Mouse (Mus musculus): Measurements from ENCODE around the gene Med15. TPM values are rescaled to one million over a fixed set of nuclear protein-coding genes. Genes with fewer than 3 reads are reported as not detected.

The Med15 gene
- polyA plus RNA-seq, 1 experiment from 2014 or later: 48.0 TPM

- Histone ChIP-seq H3K9ac (replicated peaks) (no peak overlapping the region), H3K4me3 (no peak overlapping the region), H3K4me1 (0 out of 2 replicates have a peak, but pooled peaks cover 3% of the 10 kb centered on the region), H3K9me3 (no peaks in the 10 kb centered on the region), H3K27ac (replicated peaks) (no peak overlapping the region), H3K4me2 (replicated peaks) (no peak overlapping the region), H3K36me3 (no peaks in the 10 kb centered on the region), H3K27me3 (peaks cover 4% of the 10 kb centered on the region; the same call in 1 of the 2 replicates)
- no peak for ATAC-seq (ENCODE audit: low FRiP score, low read depth)
These were observed 2.7 kb downstream of the Med15 start for GRCm38 (mm10) chr16:17729974-17730373.

- WGBS: 18% methylated on average over 5 of the region's 5 CpGs
These were observed 5.4 kb downstream of the Med15 start for GRCm38 (mm10) chr16:17727179-17727861.

GRCm38 (mm10) chr16:17724448-17724847 is 8.2 kb downstream of the Med15 start:
- Histone ChIP-seq H3K4me1 (peaks cover 19% of the 10 kb centered on the region), H3K27me3 (no peaks in the 10 kb centered on the region), H3K4me3 (no peak overlapping the region), H3K36me3 (no peaks in the 10 kb centered on the region), H3K9ac (replicated peaks) (no peak overlapping the region), H3K9me3 (no peaks in the 10 kb centered on the region), H3K4me2 (replicated peaks) (no peak overlapping the region), H3K27ac (replicated peaks) (no peak overlapping the region)
- no peak for ATAC-seq (ENCODE audit: low FRiP score, low read depth)
- 88% methylated on average over 3 of the region's 3 CpGs for WGBS

More at GRCm38 (mm10) chr16:17727179-17727861, 5.4 kb downstream of the Med15 start:
- Histone ChIP-seq H3K4me2 (replicated peaks) (0 out of 2 replicates have a peak overlapping the region, but pooled peaks have one; percentile 7), H3K4me1 (0 out of 2 replicates have a peak, but pooled peaks cover 3% of the 10 kb centered on the region), H3K36me3 (no peaks in the 10 kb centered on the region), H3K9ac (replicated peaks) (no peak overlapping the region), H3K4me3 (no peak overlapping the region), H3K27ac (replicated peaks) (no peak overlapping the region), H3K9me3 (no peaks in the 10 kb centered on the region), H3K27me3 (no peaks in the 10 kb centered on the region)
- no peak for ATAC-seq (ENCODE audit: low FRiP score, low read depth)

- Histone ChIP-seq H3K27me3 (no peaks in the 10 kb centered on the region), H3K4me2 (replicated peaks) (peak overlapping the region; percentile 95; the same call in 1 of the 2 replicates), H3K9ac (replicated peaks) (no peak overlapping the region), H3K4me3 (no peak overlapping the region), H3K9me3 (no peaks in the 10 kb centered on the region), H3K27ac (replicated peaks) (no peak overlapping the region), H3K36me3 (no peaks in the 10 kb centered on the region), H3K4me1 (peaks cover 19% of the 10 kb centered on the region)
- WGBS: 90% methylated on average over 1 of the region's 1 CpGs
- no peak for ATAC-seq (ENCODE audit: low FRiP score, low read depth)
These were observed 9.4 kb downstream of the Med15 start for GRCm38 (mm10) chr16:17723325-17723626.

GRCm38 (mm10) chr16:17722461-17723324 is 10.0 kb downstream of the Med15 start:
- Histone ChIP-seq H3K4me1 (peaks cover 17% of the 10 kb centered on the region), H3K36me3 (no peaks in the 10 kb centered on the region), H3K9ac (replicated peaks) (peak overlapping the region; percentile 87), H3K9me3 (no peaks in the 10 kb centered on the region), H3K27ac (replicated peaks) (peak overlapping the region; percentile 82), H3K4me2 (replicated peaks) (peak overlapping the region; percentile 95), H3K4me3 (peak overlapping the region; percentile 87), H3K27me3 (no peaks in the 10 kb centered on the region)
- peak; percentile 91 for ATAC-seq (ENCODE audit: low FRiP score, low read depth)
- WGBS: 2% methylated on average over 44 of the region's 44 CpGs

- ATAC-seq (ENCODE audit: low FRiP score, low read depth): 0 out of 2 replicates have a peak, but pooled peaks have one; percentile 3
- Histone ChIP-seq H3K27ac (replicated peaks) (peak overlapping the region; percentile 82), H3K4me2 (replicated peaks) (peak overlapping the region; percentile 95), H3K4me1 (peaks cover 16% of the 10 kb centered on the region), H3K36me3 (no peaks in the 10 kb centered on the region), H3K9ac (replicated peaks) (peak overlapping the region; percentile 87), H3K9me3 (no peaks in the 10 kb centered on the region), H3K27me3 (no peaks in the 10 kb centered on the region), H3K4me3 (peak overlapping the region; percentile 87)
- 8% methylated on average over 10 of the region's 10 CpGs for WGBS
These were observed 10.8 kb downstream of the Med15 start for GRCm38 (mm10) chr16:17721822-17722460.

GRCm38 (mm10) chr16:17721114-17721808 is 11.4 kb downstream of the Med15 start:
- H3K4me3 ChIP-seq: peak overlapping the region; percentile 87

GRCm38 (mm10) chr16:17717791-17718190 is 14.9 kb downstream of the Med15 start:
- H3K27ac ChIP-seq (replicated peaks): no peak overlapping the region
- ATAC-seq (ENCODE audit: low FRiP score, low read depth): no peak
- H3K4me3 ChIP-seq: no peak overlapping the region
- no peaks in the 10 kb centered on the region for H3K27me3 ChIP-seq
- 86% methylated on average over 1 of the region's 1 CpGs for WGBS
- no peaks in the 10 kb centered on the region for H3K36me3 ChIP-seq
- no peaks in the 10 kb centered on the region for H3K9me3 ChIP-seq
- no peak overlapping the region for H3K4me2 ChIP-seq (replicated peaks)
- no peak overlapping the region for H3K9ac ChIP-seq (replicated peaks)
- peaks cover 16% of the 10 kb centered on the region for H3K4me1 ChIP-seq

More at GRCm38 (mm10) chr16:17721114-17721808, 11.4 kb downstream of the Med15 start:
- peak overlapping the region; percentile 87 for H3K9ac ChIP-seq (replicated peaks)
- no peaks in the 10 kb centered on the region for H3K36me3 ChIP-seq
- no peak for ATAC-seq (ENCODE audit: low FRiP score, low read depth)
- no peak overlapping the region for H3K27ac ChIP-seq (replicated peaks)
- WGBS: 71% methylated on average over 9 of the region's 9 CpGs
- no peaks in the 10 kb centered on the region for H3K9me3 ChIP-seq
- H3K4me1 ChIP-seq: peaks cover 16% of the 10 kb centered on the region
- H3K27me3 ChIP-seq: no peaks in the 10 kb centered on the region
- peak overlapping the region; percentile 95 for H3K4me2 ChIP-seq (replicated peaks)

GRCm38 (mm10) chr16:17707541-17707940 is 25.1 kb downstream of the Med15 start:
- 89% methylated on average over 1 of the region's 1 CpGs for WGBS
- Histone ChIP-seq H3K4me2 (replicated peaks) (no peak overlapping the region), H3K27ac (replicated peaks) (no peak overlapping the region), H3K27me3 (no peaks in the 10 kb centered on the region), H3K36me3 (peaks cover 12% of the 10 kb centered on the region), H3K4me1 (no peaks in the 10 kb centered on the region), H3K9me3 (no peaks in the 10 kb centered on the region), H3K9ac (replicated peaks) (no peak overlapping the region), H3K4me3 (no peak overlapping the region)
- ATAC-seq (ENCODE audit: low FRiP score, low read depth): no peak

GRCm38 (mm10) chr16:17701043-17701405 is 31.7 kb downstream of the Med15 start:
- WGBS: 89% methylated on average over 2 of the region's 2 CpGs
- H3K27me3 ChIP-seq: no peaks in the 10 kb centered on the region
- H3K4me2 ChIP-seq (replicated peaks): no peak overlapping the region
- no peaks in the 10 kb centered on the region for H3K4me1 ChIP-seq
- peaks cover 37% of the 10 kb centered on the region for H3K36me3 ChIP-seq
- H3K9ac ChIP-seq (replicated peaks): no peak overlapping the region
- no peak overlapping the region for H3K27ac ChIP-seq (replicated peaks)
- H3K4me3 ChIP-seq: no peak overlapping the region
- no peaks in the 10 kb centered on the region for H3K9me3 ChIP-seq
- no peak for ATAC-seq (ENCODE audit: low FRiP score, low read depth)

GRCm38 (mm10) chr16:17700386-17701042 is 32.2 kb downstream of the Med15 start:
- Histone ChIP-seq H3K27me3 (no peaks in the 10 kb centered on the region), H3K4me3 (no peak overlapping the region), H3K27ac (replicated peaks) (no peak overlapping the region), H3K4me2 (replicated peaks) (no peak overlapping the region), H3K9ac (replicated peaks) (no peak overlapping the region), H3K4me1 (no peaks in the 10 kb centered on the region), H3K9me3 (no peaks in the 10 kb centered on the region), H3K36me3 (peaks cover 37% of the 10 kb centered on the region)
- WGBS: 92% methylated on average over 3 of the region's 3 CpGs
- ATAC-seq (ENCODE audit: low FRiP score, low read depth): no peak

Measured in midbrain, embryonic 12.5 days (tissue).